Mouse (Mus musculus) hindbrain, embryonic 13.5 days (tissue): ENCODE results near the gene Pbrm1. TPM values are rescaled to one million over a fixed set of nuclear protein-coding genes. Genes with fewer than 3 reads are reported as not detected.

Experiments
- ATAC-seq: fragments of 200-750 bp; cut with Nextera tagmentation; 2 replicates; pipeline ENCODE4 v1.8.0; 2017; ENCODE audit warnings: moderate TSS enrichment; ENCODE audit not compliant: low FRiP score
- H3K27ac ChIP-seq: fragments of 300-500 bp; sonication (generic); 2 replicates; pipeline ENCODE4 v1.5.1; 2015; ENCODE audit warnings: inconsistent platforms, mild to moderate bottlenecking, moderate library complexity
- H3K27me3 ChIP-seq: fragments of 300-500 bp; sonication (generic); 2 replicates; pipeline ENCODE4 v1.6.1; 2015; ENCODE audit warnings: mild to moderate bottlenecking, inconsistent platforms
- H3K36me3 ChIP-seq: fragments of 300-500 bp; sonication (generic); 2 replicates; pipeline ENCODE4 v1.6.1; 2015; ENCODE audit warnings: mild to moderate bottlenecking, inconsistent platforms
- H3K4me1 ChIP-seq: fragments of 300-500 bp; sonication (generic); replicated peaks from 2 replicates; pipeline ENCODE4 v1.6.1; 2015; ENCODE audit warnings: inconsistent platforms
- H3K4me2 ChIP-seq: fragments of 300-500 bp; sonication (generic); 2 replicates; pipeline ENCODE4 v1.6.1; 2015; ENCODE audit warnings: inconsistent platforms, mild to moderate bottlenecking, moderate library complexity
- H3K4me3 ChIP-seq: fragments of 300-500 bp; sonication (generic); 2 replicates; pipeline ENCODE4 v1.5.1; 2015; ENCODE audit warnings: mild to moderate bottlenecking, inconsistent platforms
- H3K9ac ChIP-seq: fragments of 300-500 bp; sonication (generic); 2 replicates; pipeline ENCODE4 v1.6.1; 2015; ENCODE audit warnings: mild to moderate bottlenecking, inconsistent platforms
- H3K9me3 ChIP-seq: fragments of 300-500 bp; sonication (generic); 2 replicates; pipeline ENCODE4 v1.6.1; 2016; ENCODE audit warnings: inconsistent platforms
- WGBS: fragments of 180-500 bp; shearing (Covaris S2); methylation state at CpG from one replicate; pipeline ENCODE4 v1.1.7; 2015; 5-methylcytosine and 5-hydroxymethylcytosine counted together
- polyA plus RNA-seq: library from polyadenylated mRNA; unstranded; fragments of >200 nt; fragmentation: Nextera tagmentation; extraction: Ambion mirVana; gene quantifications from 2 replicates; pipeline ENCODE4 v1.2.1, GENCODE M21; 2015

Gene Pbrm1
- polyA plus RNA-seq, 1 experiment from 2014 or later = 151 TPM

GRCm38 (mm10) chr14:31129326-31130235 lies 110.6 kb downstream of the Pbrm1 start:
- peak overlapping the region; percentile 29; the same call in 1 of the 2 replicates for H3K9ac ChIP-seq
- peak overlapping the region; percentile 76 for H3K4me3 ChIP-seq
- ATAC-seq = no peak
- peak overlapping the region; percentile 93 for H3K4me2 ChIP-seq
- H3K27ac ChIP-seq = peak overlapping the region; percentile 90
- H3K4me1 ChIP-seq = peaks cover 68% of the 10 kb centered on the region
- no peaks in the 10 kb centered on the region for H3K9me3 ChIP-seq
- peaks cover 2% of the 10 kb centered on the region for H3K36me3 ChIP-seq
- WGBS = 69% methylated on average over 15 of the region's 15 CpGs
- no peaks in the 10 kb centered on the region for H3K27me3 ChIP-seq

GRCm38 (mm10) chr14:31130236-31131220 lies 111.6 kb downstream of the Pbrm1 start, which contains the start of gene Nt5dc2:
TSS of gene Nt5dc2 (plus strand) at chr14:31131053.
- no peaks in the 10 kb centered on the region for H3K9me3 ChIP-seq
- H3K27me3 ChIP-seq = no peaks in the 10 kb centered on the region
- H3K36me3 ChIP-seq = peaks cover 11% of the 10 kb centered on the region
- peaks cover 68% of the 10 kb centered on the region for H3K4me1 ChIP-seq
- peak; percentile 74 for ATAC-seq
- WGBS = 6% methylated on average over 36 of the region's 63 CpGs
- peak within 1 kb of the TSS; percentile 92 for H3K9ac ChIP-seq
- peak within 1 kb of the TSS; percentile 87 for H3K4me3 ChIP-seq
- peak within 1 kb of the TSS; percentile 75 for H3K4me2 ChIP-seq
- peak within 1 kb of the TSS; percentile 90 for H3K27ac ChIP-seq

GRCm38 (mm10) chr14:31131272-31131821 lies 112.4 kb downstream of the Pbrm1 start:
- no peaks in the 10 kb centered on the region for H3K9me3 ChIP-seq
- WGBS = under 1% methylated on average over 38 of the region's 43 CpGs
- H3K4me2 ChIP-seq = peak overlapping the region; percentile 75
- peak overlapping the region; percentile 87 for H3K4me3 ChIP-seq
- peak overlapping the region; percentile 92 for H3K9ac ChIP-seq
- H3K4me1 ChIP-seq = peaks cover 62% of the 10 kb centered on the region
- ATAC-seq = no peak; the same call in 1 of the 2 replicates
- peaks cover 19% of the 10 kb centered on the region for H3K36me3 ChIP-seq
- no peaks in the 10 kb centered on the region for H3K27me3 ChIP-seq
- H3K27ac ChIP-seq = peak overlapping the region; percentile 90

GRCm38 (mm10) chr14:31132031-31132430 lies 113.1 kb downstream of the Pbrm1 start:
- ATAC-seq = no peak
- 9% methylated on average over 6 of the region's 6 CpGs for WGBS
- Histone ChIP-seq H3K27ac (peak overlapping the region; percentile 90; the same call in 1 of the 2 replicates), H3K27me3 (no peaks in the 10 kb centered on the region), H3K9me3 (no peaks in the 10 kb centered on the region), H3K4me3 (peak overlapping the region; percentile 87), H3K36me3 (peaks cover 26% of the 10 kb centered on the region), H3K9ac (peak overlapping the region; percentile 92), H3K4me1 (peaks cover 55% of the 10 kb centered on the region), H3K4me2 (peak overlapping the region; percentile 75)

- peak overlapping the region; percentile 87 for H3K4me3 ChIP-seq
- H3K4me1 ChIP-seq = peaks cover 50% of the 10 kb centered on the region
- H3K9ac ChIP-seq = peak overlapping the region; percentile 92
- H3K27me3 ChIP-seq = no peaks in the 10 kb centered on the region
- H3K36me3 ChIP-seq = peaks cover 31% of the 10 kb centered on the region
- H3K27ac ChIP-seq = no peak overlapping the region
- H3K9me3 ChIP-seq = no peaks in the 10 kb centered on the region
- peak overlapping the region; percentile 75 for H3K4me2 ChIP-seq
- 87% methylated on average over 7 of the region's 7 CpGs for WGBS
- ATAC-seq = no peak
Observed at GRCm38 (mm10) chr14:31132491-31132975, 113.6 kb downstream of the Pbrm1 start.

GRCm38 (mm10) chr14:31133023-31133665 lies 114.2 kb downstream of the Pbrm1 start:
- ATAC-seq = no peak
- H3K4me1 ChIP-seq = peaks cover 51% of the 10 kb centered on the region
- H3K4me2 ChIP-seq = peak overlapping the region; percentile 75
- no peaks in the 10 kb centered on the region for H3K9me3 ChIP-seq
- H3K36me3 ChIP-seq = peaks cover 37% of the 10 kb centered on the region
- H3K9ac ChIP-seq = peak overlapping the region; percentile 46
- no peaks in the 10 kb centered on the region for H3K27me3 ChIP-seq
- no peak overlapping the region for H3K4me3 ChIP-seq
- WGBS = 77% methylated on average over 11 of the region's 11 CpGs
- peak overlapping the region; percentile 37; the same call in 1 of the 2 replicates for H3K27ac ChIP-seq

GRCm38 (mm10) chr14:31134015-31135000 lies 115.4 kb downstream of the Pbrm1 start:
- H3K9ac ChIP-seq = 0 out of 2 replicates have a peak overlapping the region, but pooled peaks have one; percentile 46
- H3K27ac ChIP-seq = peak overlapping the region; percentile 37
- H3K4me2 ChIP-seq = no peak overlapping the region
- H3K4me3 ChIP-seq = no peak overlapping the region
- peaks cover 49% of the 10 kb centered on the region for H3K36me3 ChIP-seq
- WGBS = 82% methylated on average over 25 of the region's 25 CpGs
- no peak for ATAC-seq
- peaks cover 48% of the 10 kb centered on the region for H3K4me1 ChIP-seq
- no peaks in the 10 kb centered on the region for H3K9me3 ChIP-seq
- H3K27me3 ChIP-seq = no peaks in the 10 kb centered on the region

GRCm38 (mm10) chr14:31135495-31136410 lies 116.8 kb downstream of the Pbrm1 start:
- Histone ChIP-seq H3K27ac (no peak overlapping the region), H3K4me1 (peaks cover 38% of the 10 kb centered on the region), H3K4me2 (no peak overlapping the region), H3K4me3 (no peak overlapping the region), H3K27me3 (no peaks in the 10 kb centered on the region), H3K9me3 (no peaks in the 10 kb centered on the region), H3K36me3 (peaks cover 63% of the 10 kb centered on the region), H3K9ac (no peak overlapping the region)
- ATAC-seq = no peak
- WGBS = 97% methylated on average over 34 of the region's 34 CpGs

GRCm38 (mm10) chr14:31136411-31137280 lies 117.7 kb downstream of the Pbrm1 start:
- H3K9me3 ChIP-seq = no peaks in the 10 kb centered on the region
- H3K4me3 ChIP-seq = no peak overlapping the region
- WGBS = 94% methylated on average over 26 of the region's 26 CpGs
- H3K4me1 ChIP-seq = peaks cover 38% of the 10 kb centered on the region
- no peak for ATAC-seq
- H3K27me3 ChIP-seq = no peaks in the 10 kb centered on the region
- H3K27ac ChIP-seq = no peak overlapping the region
- no peak overlapping the region for H3K4me2 ChIP-seq
- H3K9ac ChIP-seq = no peak overlapping the region
- peaks cover 72% of the 10 kb centered on the region for H3K36me3 ChIP-seq
